Mouse (Mus musculus) effector memory CD4-positive, alpha-beta T cell, adult 5 months (primary cell): ENCODE measurements around the gene Kctd18. TPM values are rescaled to one million over a fixed set of nuclear protein-coding genes. Genes with fewer than 3 reads are reported as not detected.

ENCODE experiments used
- polyA plus RNA-seq: library from polyadenylated mRNA; unstranded; fragments of 100-300 nt; shearing (Covaris generic); gene quantifications from one replicate; pipeline ENCODE4 v1.2.1, GENCODE M21; 2017

The Kctd18 gene
- 23.3 TPM for polyA plus RNA-seq

GRCm38 (mm10) chr1:58018856-58019255 lies at the start of gene Kctd18:
Kctd18 (minus strand) TSS chr1:58018956.

GRCm38 (mm10) chr1:58029636-58030117 lies 10.9 kb upstream of the Kctd18 start, which contains the start of gene Aox1:
Aox1 (plus strand) TSS chr1:58029931.

GRCm38 (mm10) chr1:57995432-57996132 lies 23.2 kb downstream of the Kctd18 start, which contains the start of gene Sgo2a:
Sgo2a (plus strand) TSS chr1:57995971.

Other genes starting within 250 kb of the Kctd18 start
- 0.36 TPM for gene Spats2l, start 244.8 kb downstream of the Kctd18 start, polyA plus RNA-seq
- 0.37 TPM for gene Sgo2a, start 23.0 kb downstream of the Kctd18 start, polyA plus RNA-seq
- 0.06 TPM for gene Aox1, start 11.0 kb upstream of the Kctd18 start, polyA plus RNA-seq
- not detected for gene Aox3, start 94.2 kb upstream of the Kctd18 start, polyA plus RNA-seq
- not detected for gene Aox4, start 191.4 kb upstream of the Kctd18 start, polyA plus RNA-seq